Mouse (Mus musculus) liver, embryonic 14.5 days (tissue): Measurements from ENCODE around the gene Zfp316. TPM values are rescaled to one million over a fixed set of nuclear protein-coding genes. Genes with fewer than 3 reads are reported as not detected.

Experiments used
- ATAC-seq: fragments of 200-750 bp; cut with Nextera tagmentation; 2 replicates; pipeline ENCODE4 v1.8.0; 2017; ENCODE audit warnings: moderate number of reproducible peaks, mild to moderate bottlenecking, moderate library complexity; ENCODE audit not compliant: insufficient read depth
- DNase-seq, 3 experiments: peaks; one replicate each; pipeline ENCODE4 v3.0.0-alpha.2; 2012 to 2013; ENCODE audit warnings: low read depth in 3 of 3, low spot score in 3 of 3
- H3K27ac ChIP-seq: fragments of 300-500 bp; sonication (generic); 2 replicates; pipeline ENCODE4 v1.5.1; 2014; ENCODE audit warnings: moderate library complexity, mild to moderate bottlenecking, control low read depth, inconsistent platforms
- H3K27me3 ChIP-seq: fragments of 300-500 bp; sonication (generic); 2 replicates; pipeline ENCODE4 v1.6.1; 2014; ENCODE audit warnings: mild to moderate bottlenecking, low read length, moderate library complexity; ENCODE audit not compliant: control insufficient read depth, insufficient read depth
- H3K36me3 ChIP-seq: fragments of 300-500 bp; sonication (generic); replicated peaks from 2 replicates; pipeline ENCODE4 v1.6.1; 2014; ENCODE audit warnings: low read depth; ENCODE audit not compliant: control insufficient read depth, insufficient read depth
- H3K4me1 ChIP-seq, 2 experiments: fragments of 200-500 bp in 1 of 2; fragments of 300-500 bp in 1 of 2; sonication (generic) in 1 of 2; replicated peaks; 2 replicates each; pipeline ENCODE4 v1.6.1; 2012 to 2014; ENCODE audit warnings: antibody characterized with exemption in 1 of 2, inconsistent platforms in 1 of 2, low read length in 1 of 2; ENCODE audit not compliant: control insufficient read depth in 2 of 2, insufficient read depth in 2 of 2
- H3K4me2 ChIP-seq: fragments of 300-500 bp; sonication (generic); 2 replicates; pipeline ENCODE4 v1.6.1; 2014; ENCODE audit warnings: low read depth, mild to moderate bottlenecking, control low read depth, moderate library complexity
- H3K4me3 ChIP-seq, 2 experiments: fragments of 200-500 bp in 1 of 2; fragments of 300-500 bp in 1 of 2; sonication (generic) in 1 of 2; 2 replicates each; pipeline ENCODE4 v1.5.1; 2012 to 2014; ENCODE audit warnings: low read depth in 2 of 2, low read length in 2 of 2, mild to moderate bottlenecking in 2 of 2, control low read depth in 1 of 2, inconsistent platforms in 1 of 2, moderate library complexity in 1 of 2; ENCODE audit not compliant: insufficient read depth in 1 of 2
- H3K9ac ChIP-seq: fragments of 300-500 bp; sonication (generic); replicated peaks from 2 replicates; pipeline ENCODE4 v1.6.1; 2014; ENCODE audit warnings: mild to moderate bottlenecking, control low read depth, moderate library complexity
- H3K9me3 ChIP-seq: fragments of 300-500 bp; sonication (generic); 2 replicates; pipeline ENCODE4 v1.6.1; 2016; ENCODE audit warnings: low read length, mixed read lengths; ENCODE audit not compliant: control insufficient read depth
- CTCF ChIP-seq: IDR thresholded peaks from 2 replicates; pipeline ENCODE4 v1.5.1; 2016; ENCODE audit warnings: antibody characterized with exemption, low read depth, control low read depth
- EP300 ChIP-seq: IDR thresholded peaks from 2 replicates; pipeline ENCODE4 v1.6.1; 2016; ENCODE audit warnings: antibody characterized with exemption, low read depth
- WGBS: fragments of 180-500 bp; shearing (Covaris S2); extraction: QIAGEN DNeasy Blood & Tissue Kit; methylation state at CpG from one replicate; pipeline ENCODE4 v1.1.7; 2014; ENCODE audit not compliant: insufficient replicate concordance; 5-methylcytosine and 5-hydroxymethylcytosine counted together
- polyA plus RNA-seq, 2 experiments: library from polyadenylated mRNA; depleted of rRNA in 1 of 2; stranded (reverse) in 1 of 2; unstranded in 1 of 2; fragments of >200 nt; fragmentation: Nextera tagmentation in 1 of 2; extraction: Ambion mirVana in 1 of 2; gene quantifications; 2 replicates each; pipeline versions ENCODE4 v1.2.1 to v1.2.3; 2012 to 2014

The Zfp316 gene
- polyA plus RNA-seq, 2 experiments: 0.05 to 0.33 TPM

DNA sequence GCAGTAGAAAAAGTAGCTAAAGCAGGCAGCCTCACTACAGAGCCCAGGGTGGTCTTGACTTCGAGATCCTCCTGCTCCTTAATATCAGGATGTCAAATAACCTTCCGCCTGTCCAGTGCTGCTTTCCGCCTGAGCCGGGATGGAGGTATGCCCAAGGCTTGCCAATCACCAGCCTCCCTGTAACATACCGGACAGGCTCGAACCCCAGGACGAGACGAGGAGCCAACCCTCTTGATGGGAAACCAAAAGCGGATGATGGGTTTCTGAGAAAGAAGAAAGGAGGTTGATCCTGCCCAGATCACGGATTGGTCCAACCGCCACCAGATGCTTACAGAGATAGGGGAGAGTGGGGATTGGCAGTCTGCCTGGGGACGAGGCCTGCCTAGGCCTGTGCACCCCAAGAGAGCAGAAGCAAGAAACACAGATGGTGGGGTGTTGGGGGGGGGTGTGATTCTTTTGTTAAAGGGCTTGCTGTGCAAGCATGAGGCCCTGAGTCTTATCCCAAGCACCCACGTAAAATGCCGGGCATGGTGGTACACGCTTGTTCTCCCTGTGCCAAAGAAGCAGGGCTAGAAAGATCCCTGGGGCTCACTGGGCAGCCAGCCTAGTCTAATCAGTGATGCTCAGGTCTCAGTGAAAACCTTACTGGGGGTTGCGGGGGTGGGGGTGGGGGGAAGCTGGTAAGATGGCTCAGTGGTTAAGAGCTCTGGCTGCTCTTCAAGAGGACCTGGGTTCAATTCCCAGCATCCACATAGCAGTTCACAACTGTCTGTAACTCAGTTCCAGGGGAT is 2.9 kb upstream of the Zfp316 start:
- H3K27me3 ChIP-seq: no peaks in the 10 kb centered on the region; the same call in 1 of the 2 replicates
- H3K36me3 ChIP-seq: no peaks in the 10 kb centered on the region
- no peak overlapping the region for H3K4me2 ChIP-seq
- DNase-seq (no peak), ATAC-seq (no peak)
- H3K4me3 ChIP-seq: no peak overlapping the region
- no peak overlapping the region for H3K27ac ChIP-seq
- 0 out of 4 replicates have a peak, but pooled peaks cover 0 to 3% of the 10 kb centered on the region in 2 experiments for H3K4me1 ChIP-seq
- TF ChIP-seq EP300 (no peak), CTCF (no peak)
- 62% methylated on average over 16 of the region's 16 CpGs for WGBS
- no peak overlapping the region for H3K9ac ChIP-seq
- no peaks in the 10 kb centered on the region for H3K9me3 ChIP-seq

DNA sequence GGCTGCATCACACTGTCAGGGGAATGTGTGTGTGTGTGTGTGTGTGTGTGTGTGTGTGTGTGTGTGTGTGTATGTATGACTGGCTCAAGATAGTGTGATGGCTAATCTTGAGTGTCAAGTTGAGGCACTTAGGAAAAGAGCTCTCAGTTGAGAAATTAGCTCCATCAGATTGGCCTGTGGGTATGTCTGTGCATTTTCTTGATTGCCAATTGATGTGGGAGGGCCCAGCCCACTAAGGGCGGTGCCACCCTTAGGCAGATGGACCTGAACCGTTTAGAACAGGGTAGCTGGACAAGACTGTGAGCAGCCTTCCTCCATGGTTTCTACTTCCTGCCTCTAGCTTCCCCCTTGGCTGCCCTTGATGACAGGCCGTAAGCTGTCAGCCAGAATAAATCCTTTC is 2.3 kb upstream of the Zfp316 start:
- no peak overlapping the region for H3K9ac ChIP-seq
- no peak overlapping the region for H3K4me2 ChIP-seq
- TF ChIP-seq EP300 (no peak), CTCF (no peak)
- no peaks in the 10 kb centered on the region for H3K36me3 ChIP-seq
- DNase-seq (no peak), ATAC-seq (no peak)
- H3K27ac ChIP-seq: no peak overlapping the region
- no peak overlapping the region for H3K4me3 ChIP-seq
- no peaks in the 10 kb centered on the region for H3K9me3 ChIP-seq
- 36% methylated on average over 3 of the region's 3 CpGs for WGBS
- no peaks in the 10 kb centered on the region; the same call in 1 of the 2 replicates for H3K27me3 ChIP-seq
- 0 out of 4 replicates have a peak, but pooled peaks cover 0 to 3% of the 10 kb centered on the region in 2 experiments for H3K4me1 ChIP-seq

DNA sequence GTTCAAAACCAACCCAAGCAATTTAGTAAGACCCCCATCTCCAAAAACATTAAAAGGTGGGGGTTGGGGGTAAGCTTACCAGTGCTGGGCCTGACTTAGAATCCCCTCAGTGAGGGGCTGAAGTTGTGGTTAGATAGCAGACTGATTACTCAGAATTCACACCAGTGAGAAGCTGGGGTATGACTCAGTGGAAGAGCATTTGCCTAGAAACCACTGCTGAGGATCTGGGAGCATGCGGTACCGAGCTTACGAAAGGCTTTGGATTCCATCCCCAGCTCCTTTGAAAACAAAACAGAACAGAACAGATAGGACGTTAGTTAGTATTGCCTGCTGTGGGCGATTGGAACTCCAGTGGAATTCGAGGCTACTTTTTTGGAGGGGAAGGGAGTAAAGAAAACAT is 1.8 kb upstream of the Zfp316 start:
- Histone ChIP-seq H3K9ac (no peak overlapping the region), H3K4me1 (0 out of 4 replicates have a peak, but pooled peaks cover 0 to 3% of the 10 kb centered on the region in 2 experiments), H3K4me3 (no peak overlapping the region), H3K27me3 (no peaks in the 10 kb centered on the region; the same call in 1 of the 2 replicates), H3K27ac (no peak overlapping the region), H3K9me3 (no peaks in the 10 kb centered on the region), H3K36me3 (no peaks in the 10 kb centered on the region), H3K4me2 (no peak overlapping the region)
- TF ChIP-seq EP300 (no peak), CTCF (no peak)
- DNase-seq: no peak
- ATAC-seq: no peak
- 64% methylated on average over 6 of the region's 6 CpGs for WGBS

DNA sequence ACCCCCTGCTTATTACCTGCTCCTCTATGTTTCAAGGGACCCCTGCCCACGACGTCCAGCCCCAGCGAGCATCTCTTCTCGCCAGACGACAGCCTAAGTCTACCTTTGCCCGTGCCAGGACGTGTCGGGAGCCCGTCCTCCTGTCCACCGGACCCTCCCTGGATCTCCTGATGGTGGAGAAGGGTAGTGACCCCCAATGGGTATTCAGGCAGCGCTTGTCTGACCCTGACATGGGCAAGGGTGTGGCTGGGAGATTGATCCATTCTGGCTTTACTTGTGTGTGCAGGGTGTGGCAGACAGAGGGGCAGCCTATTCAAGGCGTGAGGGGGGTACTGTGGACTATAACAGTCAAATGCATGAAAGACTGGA is 313 bp upstream of the Zfp316 start:
- DNase-seq: no peak
- H3K9ac ChIP-seq: peak overlapping the region; percentile 42; the same call in 1 of the 2 replicates
- H3K27me3 ChIP-seq: no peaks in the 10 kb centered on the region; the same call in 1 of the 2 replicates
- H3K36me3 ChIP-seq: no peaks in the 10 kb centered on the region
- peak overlapping the region; percentile 59 for H3K4me2 ChIP-seq
- 5% methylated on average over 12 of the region's 12 CpGs for WGBS
- peak overlapping the region; percentile 57 to 67 for H3K4me3 ChIP-seq
- no peak overlapping the region for H3K27ac ChIP-seq
- 0 out of 4 replicates have a peak, but pooled peaks cover 0 to 3% of the 10 kb centered on the region in 2 experiments for H3K4me1 ChIP-seq
- TF ChIP-seq CTCF (no peak), EP300 (no peak)
- ATAC-seq: 0 out of 2 replicates have a peak, but pooled peaks have one; percentile 13
- H3K9me3 ChIP-seq: no peaks in the 10 kb centered on the region

DNA sequence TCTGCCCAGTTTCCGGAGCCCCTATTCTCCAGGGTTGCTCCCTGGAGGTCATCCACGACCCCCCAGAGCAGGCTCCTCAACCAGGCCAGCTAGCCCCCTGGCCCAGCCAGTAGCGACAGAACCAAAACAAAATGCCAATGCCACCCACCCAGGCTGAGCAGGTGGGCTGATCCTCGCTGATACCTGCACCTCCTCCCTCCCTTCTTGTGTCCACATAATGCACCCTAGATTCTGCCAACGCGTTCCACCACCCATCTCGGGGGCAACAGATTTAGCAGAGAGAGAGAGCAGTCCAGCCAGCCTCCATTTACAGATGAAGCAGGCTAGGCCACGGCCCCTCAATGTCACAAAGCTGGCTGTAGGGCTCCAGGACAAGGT is 848 bp downstream of the Zfp316 start:
- Histone ChIP-seq H3K9ac (no peak overlapping the region), H3K27ac (no peak overlapping the region), H3K4me1 (0 out of 4 replicates have a peak, but pooled peaks cover 0 to 3% of the 10 kb centered on the region in 2 experiments), H3K4me3 (peak overlapping the region; percentile 57 to 67; a peak in 3 of 4 replicates), H3K36me3 (no peaks in the 10 kb centered on the region), H3K4me2 (peak overlapping the region; percentile 59), H3K27me3 (no peaks in the 10 kb centered on the region; the same call in 1 of the 2 replicates), H3K9me3 (no peaks in the 10 kb centered on the region)
- WGBS: 31% methylated on average over 8 of the region's 8 CpGs
- ATAC-seq (no peak), DNase-seq (no peak)
- TF ChIP-seq CTCF: no peak
- TF ChIP-seq EP300: no peak
